In genomic region chr7:16103760-16104159, GRCm38 (mm10) we compare ENCODE assay signal across 8 mouse cellular contexts. TPM values are rescaled to one million over a fixed set of nuclear protein-coding genes. Genes with fewer than 3 reads are reported as not detected.
DNase-seq lines count a peak whose midpoint lies in the region; ATAC-seq and TF ChIP-seq lines count a peak whose summit lies in the region.

No protein-coding gene starts in this region.

- H3K27me3 ChIP-seq in heart, embryonic 12.5 days (replicated peaks), result no peaks in the 10 kb centered on the region
- H3K27me3 ChIP-seq in limb, embryonic 15.5 days, result no peaks in the 10 kb centered on the region
- no peaks in the 10 kb centered on the region for H3K27me3 ChIP-seq in lung, postnatal 0 days (replicated peaks; ENCODE audit: insufficient read depth, low read length)

- ATAC-seq in heart, embryonic 12.5 days (ENCODE audit: insufficient number of reproducible peaks, low FRiP score), result no peak
- ATAC-seq in cerebellum, adult (ENCODE audit: insufficient number of reproducible peaks, low FRiP score, low TSS enrichment), result peak; percentile 88
- ATAC-seq in limb, embryonic 15.5 days (ENCODE audit: insufficient number of reproducible peaks, low FRiP score, low TSS enrichment, low read depth), result no peak
- ATAC-seq in megakaryocyte progenitor cell, adult 5-6 weeks (replicated peaks; ENCODE audit: poor library complexity), result no peak
- no peak for ATAC-seq in lung, postnatal 0 days

- H3K9ac ChIP-seq in heart, embryonic 12.5 days, result no peak overlapping the region
- H3K9ac ChIP-seq in limb, embryonic 15.5 days, result no peak overlapping the region
- H3K9ac ChIP-seq in lung, postnatal 0 days (replicated peaks; ENCODE audit: low read depth), result no peak overlapping the region

- TF ChIP-seq CTCF in lung, postnatal 0 days (IDR thresholded peaks at IDR 0.05), result no peak

- H3K4me2 ChIP-seq in heart, embryonic 12.5 days, result no peak overlapping the region
- no peak overlapping the region for H3K4me2 ChIP-seq in limb, embryonic 15.5 days
- H3K4me2 ChIP-seq in lung, postnatal 0 days (replicated peaks; ENCODE audit: low read depth, low read length), result no peak overlapping the region

- no peak overlapping the region for H3K4me3 ChIP-seq in heart, embryonic 12.5 days
- H3K4me3 ChIP-seq in limb, embryonic 15.5 days, result no peak overlapping the region
- no peak overlapping the region for H3K4me3 ChIP-seq in lung, postnatal 0 days (ENCODE audit: low read depth, low read length)

- H3K27ac ChIP-seq in heart, embryonic 12.5 days (ENCODE audit: poor library complexity, severe bottlenecking), result no peak overlapping the region
- 0 out of 2 replicates have a peak overlapping the region, but pooled peaks have one; percentile 33 for H3K27ac ChIP-seq in limb, embryonic 15.5 days
- H3K27ac ChIP-seq in lung, postnatal 0 days (ENCODE audit: low read length), result no peak overlapping the region

- peaks cover 60% of the 10 kb centered on the region for H3K36me3 ChIP-seq in heart, embryonic 12.5 days
- peaks cover 65% of the 10 kb centered on the region for H3K36me3 ChIP-seq in limb, embryonic 15.5 days
- H3K36me3 ChIP-seq in lung, postnatal 0 days (ENCODE audit: insufficient read depth, low read length), result peaks cover 11% of the 10 kb centered on the region; the same call in 1 of the 2 replicates

- H3K4me1 ChIP-seq in heart, embryonic 12.5 days (replicated peaks), result peaks cover 43% of the 10 kb centered on the region
- peaks cover 31% of the 10 kb centered on the region for H3K4me1 ChIP-seq in limb, embryonic 15.5 days
- peaks cover 7% of the 10 kb centered on the region; the same call in 1 of the 2 replicates for H3K4me1 ChIP-seq in lung, postnatal 0 days (ENCODE audit: insufficient read depth, low read depth, low read length)

- WGBS in heart, embryonic 12.5 days, result 70% methylated on average over 6 of the region's 6 CpGs
- 54% methylated on average over 6 of the region's 6 CpGs for WGBS in limb, embryonic 15.5 days
- WGBS in lung, postnatal 0 days, result 70% methylated on average over 6 of the region's 6 CpGs

- TF ChIP-seq EP300 in lung, postnatal 0 days (IDR thresholded peaks at IDR 0.05), result no peak

- H3K9me3 ChIP-seq in heart, embryonic 12.5 days (replicated peaks), result no peaks in the 10 kb centered on the region
- no peaks in the 10 kb centered on the region for H3K9me3 ChIP-seq in limb, embryonic 15.5 days
- no peaks in the 10 kb centered on the region for H3K9me3 ChIP-seq in lung, postnatal 0 days (ENCODE audit: low read length)

- intact Hi-C loops in heart, postnatal 10 days (cut with DNase I), result no loop called here

- peak; percentile 48 to 50 for DNase-seq in heart, postnatal 10 days
- peak; percentile 63 to 71 for DNase-seq in frontal cortex, postnatal 14 days (ENCODE audit: low spot score in 2 of 2)
- no peak for DNase-seq in adrenal gland, postnatal 10 days
- DNase-seq in lung, postnatal 0 days (ENCODE audit: low spot score), result no peak

RNA-seq across cellular contexts. Expression of gene Napa, which starts 5.5 kb away (rescaled TPM):
- total RNA-seq in heart, postnatal 10 days (2021), result 100 to 1,000 TPM in 1 of 2 experiments, 10 to 100 TPM in 1; 93.2 to 100 TPM
- 144 and 159 TPM in 2 replicates for polyA plus RNA-seq in heart, embryonic 12.5 days (2016; fragmentation: Nextera tagmentation; extraction: Ambion mirVana)
- 238 and 277 TPM in 2 replicates for polyA plus RNA-seq in limb, embryonic 15.5 days (2015; fragmentation: Nextera tagmentation; extraction: Ambion mirVana)
- 100 to 1,000 TPM; 106 to 109 TPM for total RNA-seq in adrenal gland, postnatal 10 days (2021)
- 69.2 and 72.0 TPM in 2 replicates for total RNA-seq in megakaryocyte progenitor cell, adult 5-6 weeks (2015)
- total RNA-seq in megakaryocyte progenitor cell, adult 5-6 weeks (2017), result 46.2 and 57.8 TPM in 2 replicates
- 154 TPM in 2 replicates for polyA plus RNA-seq in lung, postnatal 0 days (2015; fragmentation: Nextera tagmentation; extraction: Ambion mirVana)

RNA-seq across cellular contexts. Expression of gene Kptn, which starts 15.9 kb away (rescaled TPM):
- 10 to 100 TPM; 24.1 to 27.7 TPM for total RNA-seq in heart, postnatal 10 days (2021)
- 29.4 and 31.0 TPM in 2 replicates for polyA plus RNA-seq in heart, embryonic 12.5 days (2016; fragmentation: Nextera tagmentation; extraction: Ambion mirVana)
- polyA plus RNA-seq in limb, embryonic 15.5 days (2015; fragmentation: Nextera tagmentation; extraction: Ambion mirVana), result 31.2 and 32.7 TPM in 2 replicates
- total RNA-seq in adrenal gland, postnatal 10 days (2021), result 10 to 100 TPM; 24.9 to 25.4 TPM
- total RNA-seq in megakaryocyte progenitor cell, adult 5-6 weeks (2015), result 8.1 and 10.7 TPM in 2 replicates
- 8.3 and 10.6 TPM in 2 replicates for total RNA-seq in megakaryocyte progenitor cell, adult 5-6 weeks (2017)
- polyA plus RNA-seq in lung, postnatal 0 days (2015; fragmentation: Nextera tagmentation; extraction: Ambion mirVana), result 14.2 and 15.0 TPM in 2 replicates

RNA-seq across cellular contexts. Expression of gene Slc8a2, which starts 25.9 kb away (rescaled TPM):
- total RNA-seq in heart, postnatal 10 days (2021), result 1 to 10 TPM; 1.3 to 1.4 TPM
- polyA plus RNA-seq in heart, embryonic 12.5 days (2016; fragmentation: Nextera tagmentation; extraction: Ambion mirVana), result 0.28 and 0.30 TPM in 2 replicates
- polyA plus RNA-seq in limb, embryonic 15.5 days (2015; fragmentation: Nextera tagmentation; extraction: Ambion mirVana), result 0.08 and 0.14 TPM in 2 replicates
- total RNA-seq in adrenal gland, postnatal 10 days (2021), result 1 to 10 TPM; 3.0 to 3.8 TPM
- total RNA-seq in megakaryocyte progenitor cell, adult 5-6 weeks (2015), result not detected in 2 replicates
- not detected in 2 replicates for total RNA-seq in megakaryocyte progenitor cell, adult 5-6 weeks (2017)
- polyA plus RNA-seq in lung, postnatal 0 days (2015; fragmentation: Nextera tagmentation; extraction: Ambion mirVana), result 0.04 and 0.05 TPM in 2 replicates

RNA-seq across cellular contexts. Expression of gene Zfp541, which starts 42.1 kb away (rescaled TPM):
- not detected for total RNA-seq in heart, postnatal 10 days (2021)
- 0.05 TPM in 1 of 2 replicates, not detected in the other for polyA plus RNA-seq in heart, embryonic 12.5 days (2016; fragmentation: Nextera tagmentation; extraction: Ambion mirVana)
- polyA plus RNA-seq in limb, embryonic 15.5 days (2015; fragmentation: Nextera tagmentation; extraction: Ambion mirVana), result 0.07 TPM in 1 of 2 replicates, not detected in the other
- total RNA-seq in adrenal gland, postnatal 10 days (2021), result under 1 TPM; 0.09 TPM
- total RNA-seq in megakaryocyte progenitor cell, adult 5-6 weeks (2015), result 0.15 TPM in 1 of 2 replicates, not detected in the other
- 0.04 TPM in 1 of 2 replicates, not detected in the other for total RNA-seq in megakaryocyte progenitor cell, adult 5-6 weeks (2017)
- polyA plus RNA-seq in lung, postnatal 0 days (2015; fragmentation: Nextera tagmentation; extraction: Ambion mirVana), result not detected in 2 replicates

RNA-seq across cellular contexts. Expression of gene Bicra, which starts 56.0 kb away (rescaled TPM):
- 1 to 10 TPM; 9.3 to 9.6 TPM for total RNA-seq in heart, postnatal 10 days (2021)
- 5.9 and 6.4 TPM in 2 replicates for polyA plus RNA-seq in heart, embryonic 12.5 days (2016; fragmentation: Nextera tagmentation; extraction: Ambion mirVana)
- polyA plus RNA-seq in limb, embryonic 15.5 days (2015; fragmentation: Nextera tagmentation; extraction: Ambion mirVana), result 7.2 and 7.5 TPM in 2 replicates
- 10 to 100 TPM in 1 of 2 experiments, 1 to 10 TPM in 1; 8.5 to 11.0 TPM for total RNA-seq in adrenal gland, postnatal 10 days (2021)
- total RNA-seq in megakaryocyte progenitor cell, adult 5-6 weeks (2015), result 14.7 and 14.9 TPM in 2 replicates
- total RNA-seq in megakaryocyte progenitor cell, adult 5-6 weeks (2017), result 1.1 and 3.4 TPM in 2 replicates
- 2.3 and 3.1 TPM in 2 replicates for polyA plus RNA-seq in lung, postnatal 0 days (2015; fragmentation: Nextera tagmentation; extraction: Ambion mirVana)

Comparison
In these comparisons a context has a peak if more than half of its experiments do, and no peak if none do; other contexts are left out.
1. DNase-seq: peak in heart, postnatal 10 days (2 of 2) and frontal cortex, postnatal 14 days (2 of 2); none in adrenal gland, postnatal 10 days (single experiment) and lung, postnatal 0 days (single experiment).